Mouse (Mus musculus) midbrain, postnatal 0 days (tissue): ENCODE results near the gene Aip. TPM values are rescaled to one million over a fixed set of nuclear protein-coding genes. Genes with fewer than 3 reads are reported as not detected.
A peak's percentile ranks its signal among the peaks of the same experiment; 100 is the strongest.

ENCODE experiments used
- ATAC-seq: fragments of 200-750 bp; cut with Nextera tagmentation; 2 replicates; pipeline ENCODE4 v1.8.0; 2017; ENCODE audit warnings: moderate number of reproducible peaks, mild to moderate bottlenecking, moderate TSS enrichment, moderate library complexity; ENCODE audit not compliant: low FRiP score
- DNase-seq: peaks from one replicate; pipeline ENCODE4 v3.0.0-alpha.2; 2015; ENCODE audit warnings: low spot score
- H3K27ac ChIP-seq: fragments of 300-500 bp; sonication (generic); 2 replicates; pipeline ENCODE4 v1.5.1; 2014; ENCODE audit warnings: low read depth, mild to moderate bottlenecking, low read length, mixed read lengths
- H3K27me3 ChIP-seq: fragments of 300-500 bp; sonication (generic); 2 replicates; pipeline ENCODE4 v1.6.1; 2014; ENCODE audit warnings: low read length, control low read depth, mixed read lengths; ENCODE audit not compliant: insufficient read depth
- H3K36me3 ChIP-seq: fragments of 300-500 bp; sonication (generic); 2 replicates; pipeline ENCODE4 v1.6.1; 2014; ENCODE audit warnings: low read length, control low read depth, mixed read lengths; ENCODE audit not compliant: insufficient read depth
- H3K4me1 ChIP-seq: fragments of 300-500 bp; sonication (generic); 2 replicates; pipeline ENCODE4 v1.6.1; 2014; ENCODE audit warnings: mild to moderate bottlenecking, control low read depth, antibody characterized with exemption, low read length, mixed read lengths; ENCODE audit not compliant: insufficient read depth
- H3K4me2 ChIP-seq: fragments of 300-500 bp; sonication (generic); 2 replicates; pipeline ENCODE4 v1.6.1; 2014; ENCODE audit warnings: low read depth, mild to moderate bottlenecking, low read length, mixed read lengths; ENCODE audit not compliant: poor library complexity, severe bottlenecking
- H3K4me3 ChIP-seq: fragments of 300-500 bp; sonication (generic); 2 replicates; pipeline ENCODE4 v1.5.1; 2014; ENCODE audit warnings: low read depth, mild to moderate bottlenecking, low read length, moderate library complexity
- H3K9ac ChIP-seq: fragments of 300-500 bp; sonication (generic); replicated peaks from 2 replicates; pipeline ENCODE4 v1.6.1; 2014; ENCODE audit warnings: mild to moderate bottlenecking, low read length, moderate library complexity, mixed read lengths; ENCODE audit not compliant: poor library complexity, severe bottlenecking
- H3K9me3 ChIP-seq: fragments of 300-500 bp; sonication (generic); 2 replicates; pipeline ENCODE4 v1.6.1; 2016; ENCODE audit warnings: low read length, control low read depth
- CTCF ChIP-seq: IDR thresholded peaks from 2 replicates; pipeline ENCODE4 v1.5.1; 2016; ENCODE audit warnings: antibody characterized with exemption, mild to moderate bottlenecking
- WGBS: fragments of 180-500 bp; shearing (Covaris S2); extraction: QIAGEN DNeasy Blood & Tissue Kit; methylation state at CpG from one replicate; pipeline ENCODE4 v1.1.7; 2014; 5-methylcytosine and 5-hydroxymethylcytosine counted together
- polyA plus RNA-seq: library from polyadenylated mRNA; unstranded; fragments of >200 nt; fragmentation: Nextera tagmentation; extraction: Ambion mirVana; gene quantifications from 2 replicates; pipeline ENCODE4 v1.2.1, GENCODE M21; 2015
- total RNA-seq: library from RNA; depleted of rRNA; stranded (reverse); fragments of >200 nt; gene quantifications from 2 replicates; pipeline ENCODE4 v1.2.3, GENCODE M21; 2014

The Aip gene
- total and polyA plus RNA-seq, 2 experiments from 2014 or later: 49.9 to 87.7 TPM

DNA sequence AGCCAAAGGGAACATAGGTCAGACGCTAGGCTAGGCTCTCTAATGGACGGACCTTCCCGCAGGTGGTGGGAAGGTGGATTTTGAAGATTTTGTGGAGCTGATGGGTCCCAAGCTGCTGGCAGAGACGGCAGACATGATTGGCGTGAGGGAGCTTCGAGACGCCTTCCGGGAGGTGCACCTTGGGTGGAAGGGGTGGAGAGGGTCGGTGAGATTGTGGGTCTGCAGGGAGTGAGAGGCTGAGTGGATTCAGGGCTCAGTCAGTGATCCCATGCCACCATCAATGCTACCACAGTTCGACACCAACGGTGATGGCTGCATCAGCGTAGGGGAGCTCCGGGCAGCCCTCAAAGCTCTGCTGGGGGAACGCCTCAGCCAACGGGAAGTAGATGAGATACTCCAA is 39.5 kb downstream of the Aip start:
- ATAC-seq: no peak
- no peak overlapping the region for H3K4me2 ChIP-seq
- H3K27ac ChIP-seq: no peak overlapping the region
- 90% methylated on average over 15 of the region's 15 CpGs for WGBS
- no peak for TF ChIP-seq CTCF
- DNase-seq: no peak
- H3K36me3 ChIP-seq: no peaks in the 10 kb centered on the region
- H3K9me3 ChIP-seq: no peaks in the 10 kb centered on the region
- H3K9ac ChIP-seq: no peak overlapping the region
- H3K4me1 ChIP-seq: no peaks in the 10 kb centered on the region
- H3K27me3 ChIP-seq: no peaks in the 10 kb centered on the region
- H3K4me3 ChIP-seq: no peak overlapping the region

DNA sequence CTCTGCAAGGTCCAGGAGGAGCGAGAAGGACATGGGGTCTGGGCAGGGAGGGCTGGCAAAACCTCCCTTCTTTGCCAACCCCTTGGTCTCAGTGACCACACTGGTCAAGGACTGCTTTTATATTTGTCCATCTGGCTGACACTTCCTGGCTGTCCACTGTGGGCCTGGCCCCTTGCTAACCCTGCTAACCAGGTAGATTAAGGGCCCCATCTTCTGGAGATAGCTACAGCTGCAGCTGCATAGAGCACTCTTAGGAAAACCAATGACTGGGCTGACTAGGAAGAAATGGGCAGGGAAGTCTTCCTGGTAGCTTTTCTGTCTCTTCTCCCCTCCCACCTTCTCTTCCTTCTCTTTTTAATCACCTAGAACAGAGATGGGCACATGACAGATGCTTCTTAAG is 40.7 kb downstream of the Aip start:
- Histone ChIP-seq H3K27ac (no peak overlapping the region), H3K4me3 (no peak overlapping the region), H3K9ac (no peak overlapping the region), H3K36me3 (no peaks in the 10 kb centered on the region), H3K4me1 (no peaks in the 10 kb centered on the region), H3K27me3 (no peaks in the 10 kb centered on the region), H3K9me3 (no peaks in the 10 kb centered on the region), H3K4me2 (no peak overlapping the region)
- ATAC-seq (no peak), DNase-seq (no peak)
- TF ChIP-seq CTCF: peak; percentile 44
- WGBS: 88% methylated on average over 1 of the region's 1 CpGs

DNA sequence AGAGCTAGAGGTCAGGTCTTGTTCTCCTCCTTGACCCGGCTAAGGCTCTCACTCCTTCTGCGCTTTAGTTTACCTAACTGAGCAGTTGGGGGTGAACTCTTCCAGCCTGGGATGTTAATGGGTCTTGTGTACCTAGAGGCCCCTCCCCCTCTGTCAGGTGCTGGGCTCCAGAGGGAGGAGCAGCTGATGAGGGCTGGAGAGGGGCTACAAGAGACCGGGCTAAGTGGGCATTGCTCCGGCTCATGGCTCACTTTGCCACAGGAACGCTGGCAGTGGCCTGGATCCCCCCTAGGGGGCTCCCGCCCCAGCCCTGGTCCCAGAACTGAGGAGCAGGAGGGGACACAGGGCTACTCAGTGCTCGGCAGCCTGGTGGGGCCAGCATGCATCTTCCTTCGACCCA is 41.8 kb downstream of the Aip start:
- no peaks in the 10 kb centered on the region for H3K4me1 ChIP-seq
- no peak for TF ChIP-seq CTCF
- H3K4me2 ChIP-seq: no peak overlapping the region
- DNase-seq: no peak
- no peak overlapping the region for H3K27ac ChIP-seq
- WGBS: 31% methylated on average over 8 of the region's 8 CpGs
- ATAC-seq: no peak
- H3K27me3 ChIP-seq: no peaks in the 10 kb centered on the region
- H3K36me3 ChIP-seq: no peaks in the 10 kb centered on the region
- H3K9me3 ChIP-seq: no peaks in the 10 kb centered on the region
- no peak overlapping the region for H3K4me3 ChIP-seq
- no peak overlapping the region for H3K9ac ChIP-seq

DNA sequence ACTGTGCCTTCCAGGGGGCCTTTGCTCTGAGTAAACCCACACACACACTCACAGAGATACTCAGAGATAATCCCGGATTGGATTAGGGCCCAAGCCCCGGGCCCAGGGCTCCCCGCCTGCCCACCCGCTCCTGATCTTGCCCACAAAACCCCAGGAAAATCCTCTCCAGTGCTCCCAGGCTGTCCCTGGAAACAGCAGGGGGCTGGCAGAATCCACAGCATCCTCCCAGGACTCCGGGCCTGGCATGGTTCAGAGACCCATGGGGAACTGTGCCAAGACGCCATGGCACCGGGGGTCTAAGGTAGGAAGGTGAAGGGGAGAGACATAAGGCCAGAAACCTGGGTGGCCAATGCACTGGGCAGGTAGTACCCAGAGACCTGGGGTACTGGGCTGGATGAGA is 42.3 kb downstream of the Aip start:
- ATAC-seq (no peak), DNase-seq (no peak)
- Histone ChIP-seq H3K4me2 (no peak overlapping the region), H3K9ac (no peak overlapping the region), H3K4me1 (no peaks in the 10 kb centered on the region), H3K27ac (no peak overlapping the region), H3K4me3 (no peak overlapping the region), H3K36me3 (no peaks in the 10 kb centered on the region), H3K9me3 (no peaks in the 10 kb centered on the region), H3K27me3 (no peaks in the 10 kb centered on the region)
- TF ChIP-seq CTCF: no peak
- 83% methylated on average over 7 of the region's 7 CpGs for WGBS

DNA sequence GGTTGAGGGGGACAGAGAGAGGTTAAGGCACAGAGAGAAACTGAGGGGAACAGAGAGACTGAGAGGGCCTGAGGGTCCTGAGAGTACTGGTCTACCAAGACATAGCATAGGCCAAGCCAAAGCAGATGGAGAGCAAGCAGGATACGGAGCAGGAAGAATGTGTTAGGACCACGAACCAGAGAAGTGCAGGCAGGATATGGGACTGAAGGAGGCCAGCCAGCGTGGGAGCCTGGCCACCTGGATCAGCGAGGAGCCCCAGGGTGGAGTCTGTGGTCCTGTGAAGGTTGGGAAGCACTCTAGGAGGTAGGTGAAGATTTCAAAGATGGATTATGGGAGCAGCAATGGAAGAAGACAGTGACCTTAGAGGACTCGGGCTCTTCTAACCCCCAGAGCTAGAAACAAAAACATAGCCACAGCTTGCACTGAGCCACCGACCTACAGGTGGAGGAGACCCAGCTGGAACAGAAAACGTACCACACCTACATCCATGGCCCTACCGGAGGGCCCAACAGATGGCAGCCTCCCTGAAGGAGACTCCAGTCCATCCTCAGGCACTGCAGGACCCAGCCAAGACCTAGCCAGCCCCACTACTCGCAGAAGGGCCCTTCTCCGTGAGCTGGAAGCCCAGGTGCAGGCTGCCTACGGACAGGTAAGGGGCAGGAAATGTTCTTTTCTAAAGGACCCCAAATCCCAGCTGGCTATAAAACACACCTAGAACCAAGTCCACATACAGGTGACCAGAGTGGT is 43.3 kb downstream of the Aip start:
- TF ChIP-seq CTCF: no peak
- no peak for ATAC-seq

GRCm38 (mm10) chr19:4081394-4081793 is 44.3 kb downstream of the Aip start, which contains the start of gene Cabp2:
Gene Cabp2, plus strand, starts transcription at chr19:4081578.
- Histone ChIP-seq H3K9ac (no peak within 1 kb of the TSS), H3K4me3 (no peak within 1 kb of the TSS), H3K4me2 (no peak within 1 kb of the TSS), H3K9me3 (no peaks in the 10 kb centered on the region), H3K27ac (no peak within 1 kb of the TSS), H3K27me3 (no peaks in the 10 kb centered on the region), H3K36me3 (no peaks in the 10 kb centered on the region), H3K4me1 (no peaks in the 10 kb centered on the region)
- DNase-seq: no peak
- ATAC-seq: no peak
- 54% methylated on average over 3 of the region's 3 CpGs for WGBS
- no peak for TF ChIP-seq CTCF

More for the DNA sequence above, 43.3 kb downstream of the Aip start:
- H3K36me3 ChIP-seq: no peaks in the 10 kb centered on the region
- DNase-seq: no peak
- H3K4me2 ChIP-seq: no peak overlapping the region
- H3K27me3 ChIP-seq: no peaks in the 10 kb centered on the region
- H3K4me1 ChIP-seq: no peaks in the 10 kb centered on the region
- H3K9me3 ChIP-seq: no peaks in the 10 kb centered on the region
- no peak overlapping the region for H3K9ac ChIP-seq
- 83% methylated on average over 11 of the region's 11 CpGs for WGBS
- H3K27ac ChIP-seq: no peak overlapping the region
- H3K4me3 ChIP-seq: no peak overlapping the region
